ENCODE assay signal across 17 mouse cellular contexts in the genomic region with DNA sequence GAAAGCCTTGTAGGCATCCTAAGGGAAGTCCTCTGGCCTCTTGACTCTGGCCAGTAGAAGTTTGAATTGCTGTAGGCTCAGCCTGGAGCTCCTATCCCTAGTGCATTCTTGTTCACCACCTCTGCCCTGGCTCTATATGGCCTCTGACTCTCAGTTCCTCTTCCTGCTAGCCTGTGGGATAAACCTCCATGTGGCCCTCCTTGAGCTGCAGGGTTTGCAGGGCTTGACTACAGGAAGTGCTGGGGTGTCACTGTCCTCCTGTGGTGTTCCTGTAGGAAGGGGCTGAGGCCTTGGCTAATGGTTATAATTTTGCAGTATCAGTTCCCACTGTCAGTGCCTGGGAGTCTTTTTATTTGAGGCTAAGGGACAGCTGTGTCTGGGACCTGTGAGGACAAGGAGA.
DNase-seq lines count a peak whose midpoint lies in the region; ATAC-seq and TF ChIP-seq lines count a peak whose summit lies in the region.
"Had no signal": no experiment of that assay in that cellular context is flagged by ENCODE, and none has a peak within 500 bp of the region (broad histone marks: within the 10 kb centered on the region; RNA-seq: fewer than 3 reads in every experiment).

No protein-coding gene starts in this region.

- H3K27ac ChIP-seq in kidney, embryonic 15.5 days: peak overlapping the region; percentile 67; the same call in 1 of the 2 replicates
- no peak overlapping the region for H3K27ac ChIP-seq in kidney, embryonic 16.5 days (ENCODE audit: low read length)
- H3K27ac ChIP-seq in bone marrow macrophage, adult 2 months (ENCODE audit: insufficient read depth, low read depth, low read length): peak overlapping the region; percentile 74
- H3K27ac ChIP-seq in liver, embryonic 13.5 days: peak overlapping the region; percentile 51
- H3K27ac ChIP-seq in forebrain, postnatal 0 days (ENCODE audit: low read depth, low read length): no peak overlapping the region
- H3K27ac ChIP-seq: forebrain, embryonic 15.5 days; hindbrain, embryonic 12.5 days; left cerebral cortex, adult 2 months; liver, embryonic 14.5 days; stomach, embryonic 15.5 days had no signal

- TF ChIP-seq POLR2A in bone marrow macrophage, adult 2 months (IDR thresholded peaks at IDR 0.05; ENCODE audit: borderline replicate concordance, low read depth, low read length): no peak

- H3K9me3 ChIP-seq in kidney, embryonic 15.5 days (replicated peaks): no peaks in the 10 kb centered on the region
- H3K9me3 ChIP-seq in kidney, embryonic 16.5 days (ENCODE audit: low read length): no peaks in the 10 kb centered on the region
- no peaks in the 10 kb centered on the region for H3K9me3 ChIP-seq in liver, embryonic 13.5 days (replicated peaks)
- H3K9me3 ChIP-seq in forebrain, postnatal 0 days (ENCODE audit: low read length): no peaks in the 10 kb centered on the region
- H3K9me3 ChIP-seq: forebrain, embryonic 15.5 days; hindbrain, embryonic 12.5 days; stomach, embryonic 15.5 days had no signal

- no peak for TF ChIP-seq CTCF in bone marrow macrophage, adult 2 months (IDR thresholded peaks at IDR 0.05; ENCODE audit: low read depth, low read length)
- no peak for TF ChIP-seq CTCF in forebrain, postnatal 0 days (IDR thresholded peaks at IDR 0.05; ENCODE audit: low read depth)

- H3K9ac ChIP-seq in kidney, embryonic 15.5 days: no peak overlapping the region
- no peak overlapping the region for H3K9ac ChIP-seq in kidney, embryonic 16.5 days (replicated peaks; ENCODE audit: low read length)
- no peak overlapping the region for H3K9ac ChIP-seq in liver, embryonic 13.5 days
- no peak overlapping the region for H3K9ac ChIP-seq in forebrain, postnatal 0 days
- H3K9ac ChIP-seq: forebrain, embryonic 15.5 days; hindbrain, embryonic 12.5 days; liver, embryonic 14.5 days; stomach, embryonic 15.5 days had no signal

- no peaks in the 10 kb centered on the region for H3K27me3 ChIP-seq in kidney, embryonic 15.5 days
- H3K27me3 ChIP-seq in kidney, embryonic 16.5 days (ENCODE audit: insufficient read depth, low read length): no peaks in the 10 kb centered on the region
- H3K27me3 ChIP-seq in liver, embryonic 13.5 days: no peaks in the 10 kb centered on the region
- H3K27me3 ChIP-seq in forebrain, postnatal 0 days (ENCODE audit: insufficient read depth, low read length): no peaks in the 10 kb centered on the region
- H3K27me3 ChIP-seq: forebrain, embryonic 15.5 days; hindbrain, embryonic 12.5 days; stomach, embryonic 15.5 days had no signal

- H3K4me2 ChIP-seq in kidney, embryonic 15.5 days: no peak overlapping the region
- no peak overlapping the region for H3K4me2 ChIP-seq in kidney, embryonic 16.5 days (replicated peaks; ENCODE audit: low read depth, low read length)
- H3K4me2 ChIP-seq in liver, embryonic 13.5 days: no peak overlapping the region
- H3K4me2 ChIP-seq in forebrain, postnatal 0 days (ENCODE audit: low read depth): no peak overlapping the region
- H3K4me2 ChIP-seq: forebrain, embryonic 15.5 days; hindbrain, embryonic 12.5 days; stomach, embryonic 15.5 days had no signal

- DNase-seq in liver, embryonic 13.5 days: no peak
- no peak for DNase-seq in adrenal gland, postnatal 10 days
- no peak for DNase-seq in forebrain, postnatal 0 days
- no peak for DNase-seq in cerebellum, adult 18-20 months
- DNase-seq: adrenal gland, postnatal 25 days; kidney, adult 2 months; right cerebral cortex, postnatal 25 days had no signal

- H3K4me3 ChIP-seq in kidney, embryonic 15.5 days (replicated peaks): no peak overlapping the region
- no peak overlapping the region for H3K4me3 ChIP-seq in kidney, embryonic 16.5 days (ENCODE audit: low read length)
- H3K4me3 ChIP-seq in bone marrow macrophage, adult 2 months (ENCODE audit: insufficient read depth, low read length): no peak overlapping the region
- H3K4me3 ChIP-seq in liver, embryonic 13.5 days (replicated peaks): no peak overlapping the region
- H3K4me3 ChIP-seq in forebrain, postnatal 0 days (ENCODE audit: low read depth, low read length): no peak overlapping the region
- H3K4me3 ChIP-seq: forebrain, embryonic 15.5 days; hindbrain, embryonic 12.5 days; left cerebral cortex, adult 2 months; myocyte; stomach, embryonic 15.5 days had no signal

- ATAC-seq in kidney, embryonic 15.5 days (replicated peaks; ENCODE audit: low FRiP score): no peak
- no peak for ATAC-seq in kidney, embryonic 16.5 days (ENCODE audit: low FRiP score, low TSS enrichment)
- peak; percentile 33; the same call in 1 of the 2 replicates for ATAC-seq in liver, embryonic 13.5 days (ENCODE audit: low read depth)
- peak; percentile 26; the same call in 1 of the 2 replicates for ATAC-seq in neutrophil, adult 5-6 weeks (ENCODE audit: extremely low read depth, insufficient number of reproducible peaks, low FRiP score, poor library complexity, severe bottlenecking)
- ATAC-seq in forebrain, postnatal 0 days: no peak
- ATAC-seq: forebrain, embryonic 15.5 days had no signal

- H3K36me3 ChIP-seq in kidney, embryonic 15.5 days: no peaks in the 10 kb centered on the region
- H3K36me3 ChIP-seq in kidney, embryonic 16.5 days (ENCODE audit: insufficient read depth, low read length): no peaks in the 10 kb centered on the region
- no peaks in the 10 kb centered on the region for H3K36me3 ChIP-seq in liver, embryonic 13.5 days
- H3K36me3 ChIP-seq in forebrain, postnatal 0 days (ENCODE audit: insufficient read depth): no peaks in the 10 kb centered on the region
- H3K36me3 ChIP-seq: forebrain, embryonic 15.5 days; hindbrain, embryonic 12.5 days; stomach, embryonic 15.5 days had no signal

- H3K4me1 ChIP-seq in kidney, embryonic 15.5 days: peaks cover 51% of the 10 kb centered on the region
- H3K4me1 ChIP-seq in kidney, embryonic 16.5 days (ENCODE audit: insufficient read depth, low read length): peaks cover 19% of the 10 kb centered on the region
- H3K4me1 ChIP-seq in bone marrow macrophage, adult 2 months (ENCODE audit: control insufficient read depth, insufficient read depth, low read length): peaks cover 16% of the 10 kb centered on the region
- H3K4me1 ChIP-seq in liver, embryonic 13.5 days (replicated peaks): peaks cover 39% of the 10 kb centered on the region
- H3K4me1 ChIP-seq in forebrain, postnatal 0 days (ENCODE audit: insufficient read depth): no peaks in the 10 kb centered on the region
- H3K4me1 ChIP-seq: forebrain, embryonic 15.5 days; hindbrain, embryonic 12.5 days had no signal

Comparison
In these comparisons a context has a peak if more than half of its experiments do, and no peak if none do; other contexts are left out.
1. H3K27ac ChIP-seq: peak in kidney, embryonic 15.5 days (single experiment), bone marrow macrophage, adult 2 months (single experiment) and liver, embryonic 13.5 days (single experiment); none in kidney, embryonic 16.5 days (single experiment) and forebrain, postnatal 0 days (single experiment).
2. ATAC-seq: peak in liver, embryonic 13.5 days (single experiment) and neutrophil, adult 5-6 weeks (single experiment); none in kidney, embryonic 15.5 days (single experiment), kidney, embryonic 16.5 days (single experiment) and forebrain, postnatal 0 days (single experiment).